In genomic region chr13:113871853-113872252, GRCm38 (mm10) we compare ENCODE assay signal across 9 mouse cellular contexts.
DNase-seq lines count a peak whose midpoint lies in the region; ATAC-seq lines count a peak whose summit lies in the region.
"Had no signal": no experiment of that assay in that cellular context is flagged by ENCODE, and none has a peak within 500 bp of the region (broad histone marks: within the 10 kb centered on the region; RNA-seq: fewer than 3 reads in every experiment).

No protein-coding gene starts in this region.

- intact Hi-C loops in heart, postnatal 25 days (cut with DNase I): loop anchor here (10.0 kb wide), 1 partner anchor 203 kb away; no protein-coding TSS in a partner anchor

- no peak overlapping the region for H3K4me3 ChIP-seq in lung, embryonic 16.5 days (ENCODE audit: low read length)
- H3K4me3 ChIP-seq in midbrain, embryonic 11.5 days (ENCODE audit: low read depth, low read length): no peak overlapping the region
- no peak overlapping the region for H3K4me3 ChIP-seq in hindbrain, embryonic 16.5 days (ENCODE audit: low read length)
- H3K4me3 ChIP-seq: liver, embryonic 15.5 days had no signal

- H3K36me3 ChIP-seq in lung, embryonic 16.5 days (ENCODE audit: control insufficient read depth, insufficient read depth, low read length): no peaks in the 10 kb centered on the region
- no peaks in the 10 kb centered on the region for H3K36me3 ChIP-seq in midbrain, embryonic 11.5 days (ENCODE audit: control insufficient read depth, insufficient read depth, low read length)
- H3K36me3 ChIP-seq in hindbrain, embryonic 16.5 days (ENCODE audit: control insufficient read depth, insufficient read depth, low read length): no peaks in the 10 kb centered on the region
- H3K36me3 ChIP-seq: liver, embryonic 15.5 days had no signal

- 0 out of 2 replicates have a peak, but pooled peaks cover 2% of the 10 kb centered on the region for H3K4me1 ChIP-seq in lung, embryonic 16.5 days (replicated peaks; ENCODE audit: control insufficient read depth, insufficient read depth, low read length)
- no peaks in the 10 kb centered on the region for H3K4me1 ChIP-seq in midbrain, embryonic 11.5 days (ENCODE audit: control insufficient read depth, insufficient read depth, low read length)
- H3K4me1 ChIP-seq in hindbrain, embryonic 16.5 days (ENCODE audit: control insufficient read depth, insufficient read depth, low read depth, low read length): no peaks in the 10 kb centered on the region

- DNase-seq in cerebellum, postnatal 10 days: peak; percentile 45 to 66
- DNase-seq in cerebellum, adult 11-12 months: no peak
- peak; percentile 83 for DNase-seq in gastrocnemius, postnatal 10 days
- DNase-seq in heart, postnatal 25 days (ENCODE audit: low spot score): peak; percentile 44
- DNase-seq in embryo, embryonic 10 days (ENCODE audit: low spot score): no peak
- no peak for DNase-seq in midbrain, embryonic 11.5 days (ENCODE audit: low spot score, missing footprints)

- peak; percentile 71 for ATAC-seq in lung, embryonic 16.5 days (ENCODE audit: low read depth)
- ATAC-seq in midbrain, embryonic 11.5 days (ENCODE audit: low FRiP score): no peak
- ATAC-seq in hindbrain, embryonic 16.5 days: no peak

- WGBS in lung, embryonic 16.5 days: 45% methylated on average over 13 of the region's 13 CpGs
- 64% methylated on average over 13 of the region's 13 CpGs for WGBS in midbrain, embryonic 11.5 days
- 65% methylated on average over 13 of the region's 13 CpGs for WGBS in hindbrain, embryonic 16.5 days

- H3K4me2 ChIP-seq in lung, embryonic 16.5 days (ENCODE audit: low read depth, low read length): peak overlapping the region; percentile 17
- H3K4me2 ChIP-seq in midbrain, embryonic 11.5 days: no peak overlapping the region
- no peak overlapping the region for H3K4me2 ChIP-seq in hindbrain, embryonic 16.5 days (ENCODE audit: low read length)
- H3K4me2 ChIP-seq: liver, embryonic 15.5 days had no signal

- no peak overlapping the region for H3K27ac ChIP-seq in lung, embryonic 16.5 days (ENCODE audit: low read length)
- no peak overlapping the region for H3K27ac ChIP-seq in midbrain, embryonic 11.5 days (ENCODE audit: low read depth, low read length)
- no peak overlapping the region for H3K27ac ChIP-seq in hindbrain, embryonic 16.5 days (ENCODE audit: low read depth, low read length)
- H3K27ac ChIP-seq: liver, embryonic 15.5 days had no signal

- no peak overlapping the region for H3K9ac ChIP-seq in lung, embryonic 16.5 days (ENCODE audit: low read length)
- H3K9ac ChIP-seq in midbrain, embryonic 11.5 days (ENCODE audit: low read length): no peak overlapping the region
- H3K9ac ChIP-seq in hindbrain, embryonic 16.5 days (ENCODE audit: low read depth, low read length): no peak overlapping the region
- H3K9ac ChIP-seq: liver, embryonic 15.5 days had no signal

- no peaks in the 10 kb centered on the region for H3K27me3 ChIP-seq in lung, embryonic 16.5 days (ENCODE audit: control insufficient read depth, insufficient read depth, low read depth, low read length)
- H3K27me3 ChIP-seq in midbrain, embryonic 11.5 days (ENCODE audit: control insufficient read depth, insufficient read depth, low read length): no peaks in the 10 kb centered on the region
- H3K27me3 ChIP-seq in hindbrain, embryonic 16.5 days (replicated peaks; ENCODE audit: control insufficient read depth, insufficient read depth, low read length): no peaks in the 10 kb centered on the region
- H3K27me3 ChIP-seq: liver, embryonic 15.5 days had no signal

- H3K9me3 ChIP-seq in lung, embryonic 16.5 days (ENCODE audit: control insufficient read depth, low read length): no peaks in the 10 kb centered on the region
- no peaks in the 10 kb centered on the region for H3K9me3 ChIP-seq in midbrain, embryonic 11.5 days (ENCODE audit: control insufficient read depth, low read length)
- H3K9me3 ChIP-seq in hindbrain, embryonic 16.5 days (ENCODE audit: control insufficient read depth, low read length): no peaks in the 10 kb centered on the region
- H3K9me3 ChIP-seq: liver, embryonic 15.5 days had no signal

Comparison
In these comparisons a context has a peak if more than half of its experiments do, and no peak if none do; other contexts are left out.
1. DNase-seq: peak in cerebellum, postnatal 10 days (2 of 2), gastrocnemius, postnatal 10 days (single experiment) and heart, postnatal 25 days (single experiment); none in cerebellum, adult 11-12 months (single experiment), embryo, embryonic 10 days (single experiment) and midbrain, embryonic 11.5 days (single experiment).